Mouse (Mus musculus) liver, embryonic 14.5 days (tissue): ENCODE results near the gene Gm16253.

ENCODE experiments used
- CTCF ChIP-seq: IDR thresholded peaks from 2 replicates; pipeline ENCODE4 v1.5.1; 2016; ENCODE audit warnings: antibody characterized with exemption, low read depth, control low read depth
- EP300 ChIP-seq: IDR thresholded peaks from 2 replicates; pipeline ENCODE4 v1.6.1; 2016; ENCODE audit warnings: antibody characterized with exemption, low read depth

DNA sequence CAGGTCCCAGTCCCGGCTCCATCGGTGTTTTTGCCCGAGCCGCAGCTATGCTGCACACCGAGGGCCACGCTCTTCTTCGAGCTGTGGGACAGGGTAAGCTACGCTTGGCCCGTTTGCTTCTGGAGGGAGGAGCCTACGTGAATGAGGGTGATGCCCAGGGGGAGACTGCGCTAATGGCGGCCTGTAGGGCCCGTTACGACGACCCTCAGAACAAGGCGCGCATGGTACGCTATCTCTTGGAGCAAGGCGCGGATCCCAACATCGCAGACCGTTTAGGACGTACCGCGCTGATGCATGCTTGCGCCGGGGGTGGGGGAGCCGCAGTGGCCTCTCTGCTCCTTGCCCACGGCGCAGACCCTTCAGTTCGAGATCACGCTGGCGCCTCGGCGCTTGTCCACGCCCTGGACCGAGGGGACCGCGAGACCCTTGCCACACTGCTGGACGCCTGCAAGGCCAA lies 20.7 kb downstream of the Gm16253 start:
- no peak for TF ChIP-seq CTCF
- no peak for TF ChIP-seq EP300
